Mouse (Mus musculus): ENCODE measurements around the gene Gnaq. TPM values are rescaled to one million over a fixed set of nuclear protein-coding genes. Genes with fewer than 3 reads are reported as not detected.

Gene Gnaq
- 4.6 and 6.1 TPM in 2 replicates for polyA plus RNA-seq (2012; rRNA removed)

DNA sequence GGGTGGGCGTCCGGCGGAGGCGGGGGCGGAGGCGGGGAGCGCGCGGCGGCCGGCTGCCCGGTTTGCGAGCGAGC lies at the start of gene Gnaq:
TSS of gene Gnaq (plus strand) at position 41 of the 74 bp plus-strand sequence.

DNA sequence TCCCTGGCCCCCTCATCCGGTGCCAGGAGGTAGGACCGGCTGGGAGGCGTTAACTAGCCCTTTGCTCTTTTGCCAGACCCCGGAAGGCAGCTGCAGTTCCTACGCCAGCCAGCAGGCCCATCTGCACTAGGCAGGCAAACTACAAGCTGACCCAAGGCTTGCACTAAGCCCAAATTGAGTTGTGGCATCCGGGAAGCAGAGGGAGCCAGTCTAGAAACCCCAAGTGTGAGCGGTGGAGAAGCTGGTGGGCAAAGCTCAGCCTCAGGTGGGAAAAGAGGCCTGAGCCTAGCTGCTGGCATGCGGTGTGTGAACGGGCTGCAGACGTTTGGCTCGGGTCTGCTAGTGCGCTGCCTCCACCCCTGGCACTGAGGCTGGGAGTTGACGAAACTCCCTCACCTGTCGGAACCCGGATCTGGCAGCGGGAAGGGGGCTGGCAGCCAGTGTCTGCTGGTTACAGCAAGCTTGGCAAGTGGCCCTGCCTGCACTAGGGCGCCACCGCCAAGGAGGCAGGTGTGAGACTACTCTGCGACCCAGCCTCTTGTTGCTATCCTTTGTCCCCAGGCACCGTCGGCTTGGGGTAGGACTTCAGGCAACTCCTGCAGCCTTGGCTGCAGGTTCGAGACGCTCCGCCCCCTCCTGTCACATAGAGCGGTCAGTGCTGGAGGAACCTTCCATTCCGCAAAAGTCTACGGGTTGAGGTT lies 303.1 kb downstream of the Gnaq start, which contains the start of gene Gna14:
TSS of gene Gna14 (plus strand) at position 232 of the 701 bp plus-strand sequence.

Other genes with a start within 250 kb of the Gnaq start
- 143 and 202 TPM in 2 replicates for gene Psat1, start 185.5 kb upstream of the Gnaq start, polyA plus RNA-seq (2012; rRNA removed)
- 2.8 and 3.1 TPM in 2 replicates for gene Cep78, start 147.8 kb upstream of the Gnaq start, polyA plus RNA-seq (2012; rRNA removed)